Mouse (Mus musculus) forebrain, embryonic 11.5 days (tissue): ENCODE results near the gene Fst. TPM values are rescaled to one million over a fixed set of nuclear protein-coding genes. Genes with fewer than 3 reads are reported as not detected.
A peak's percentile ranks its signal among the peaks of the same experiment; 100 is the strongest.

Experiments used
- ATAC-seq: fragments of 200-750 bp; cut with Nextera tagmentation; replicated peaks from 2 replicates; pipeline ENCODE4 v1.8.0; 2017; ENCODE audit warnings: moderate TSS enrichment; ENCODE audit not compliant: low FRiP score
- DNase-seq: peaks from one replicate; pipeline ENCODE4 v3.0.0-alpha.2; 2017; ENCODE audit warnings: low spot score
- H3K27ac ChIP-seq: fragments of 300-500 bp; sonication (generic); 2 replicates; pipeline ENCODE4 v1.5.1; 2014; ENCODE audit warnings: low read depth, low read length
- H3K27me3 ChIP-seq: fragments of 300-500 bp; sonication (generic); 2 replicates; pipeline ENCODE4 v1.6.1; 2014; ENCODE audit warnings: mild to moderate bottlenecking, low read length, mixed read lengths; ENCODE audit not compliant: control insufficient read depth, insufficient read depth
- H3K36me3 ChIP-seq: fragments of 300-500 bp; sonication (generic); 2 replicates; pipeline ENCODE4 v1.6.1; 2014; ENCODE audit warnings: mild to moderate bottlenecking, low read length, moderate library complexity, mixed read lengths; ENCODE audit not compliant: control insufficient read depth, insufficient read depth
- H3K4me1 ChIP-seq: fragments of 300-500 bp; sonication (generic); replicated peaks from 2 replicates; pipeline ENCODE4 v1.6.1; 2014; ENCODE audit warnings: low read length, mixed read lengths; ENCODE audit not compliant: control insufficient read depth, insufficient read depth
- H3K4me2 ChIP-seq: fragments of 300-500 bp; sonication (generic); 2 replicates; pipeline ENCODE4 v1.6.1; 2014; ENCODE audit warnings: low read depth, mild to moderate bottlenecking, low read length, moderate library complexity, mixed read lengths; ENCODE audit not compliant: severe bottlenecking
- H3K4me3 ChIP-seq: fragments of 300-500 bp; sonication (generic); 2 replicates; pipeline ENCODE4 v1.5.1; 2014; ENCODE audit warnings: low read depth, low read length
- H3K9ac ChIP-seq: fragments of 300-500 bp; sonication (generic); 2 replicates; pipeline ENCODE4 v1.6.1; 2014; ENCODE audit warnings: low read length
- H3K9me3 ChIP-seq: fragments of 300-500 bp; sonication (generic); 2 replicates; pipeline ENCODE4 v1.6.1; 2016; ENCODE audit warnings: low read length, mixed read lengths; ENCODE audit not compliant: control insufficient read depth
- WGBS: fragments of 180-500 bp; shearing (Covaris S2); extraction: QIAGEN DNeasy Blood & Tissue Kit; methylation state at CpG from one replicate; pipeline ENCODE4 v1.1.7; 2014; 5-methylcytosine and 5-hydroxymethylcytosine counted together
- polyA plus RNA-seq: library from polyadenylated mRNA; unstranded; fragments of >200 nt; fragmentation: Nextera tagmentation; extraction: Ambion mirVana; gene quantifications from 2 replicates; pipeline ENCODE4 v1.2.1, GENCODE M21; 2014

Gene Fst
- polyA plus RNA-seq, 1 experiment from 2014 or later: 33.7 TPM

- peak; percentile 53 for DNase-seq
- Histone ChIP-seq H3K4me2 (peak overlapping the region; percentile 90), H3K27me3 (peaks cover 16% of the 10 kb centered on the region)
Observed at GRCm38 (mm10) chr13:114455788-114456187, 3.0 kb downstream of the Fst start.

GRCm38 (mm10) chr13:114447213-114447612, 11.5 kb downstream of the Fst start:
- no peak overlapping the region for H3K27ac ChIP-seq
- WGBS: 73% methylated on average over 2 of the region's 2 CpGs

More at GRCm38 (mm10) chr13:114455788-114456187, 3.0 kb downstream of the Fst start:
- WGBS: 14% methylated on average over 13 of the region's 13 CpGs
- Histone ChIP-seq H3K4me3 (peak overlapping the region; percentile 54; the same call in 1 of the 2 replicates), H3K9ac (peak overlapping the region; percentile 44; the same call in 1 of the 2 replicates), H3K9me3 (no peaks in the 10 kb centered on the region), H3K4me1 (peaks cover 7% of the 10 kb centered on the region), H3K27ac (no peak overlapping the region), H3K36me3 (no peaks in the 10 kb centered on the region)
- no peak for ATAC-seq

GRCm38 (mm10) chr13:114432491-114432890, 26.3 kb downstream of the Fst start:
- H3K36me3 ChIP-seq: no peaks in the 10 kb centered on the region

More at GRCm38 (mm10) chr13:114447213-114447612, 11.5 kb downstream of the Fst start:
- H3K4me3 ChIP-seq: no peak overlapping the region
- no peaks in the 10 kb centered on the region for H3K27me3 ChIP-seq
- no peaks in the 10 kb centered on the region for H3K4me1 ChIP-seq
- H3K36me3 ChIP-seq: no peaks in the 10 kb centered on the region
- no peak for DNase-seq
- H3K9me3 ChIP-seq: no peaks in the 10 kb centered on the region
- no peak overlapping the region for H3K4me2 ChIP-seq
- H3K9ac ChIP-seq: no peak overlapping the region
- ATAC-seq: no peak

GRCm38 (mm10) chr13:114425230-114425629, 33.5 kb downstream of the Fst start:
- WGBS: 91% methylated on average over 5 of the region's 5 CpGs
- no peak overlapping the region for H3K4me2 ChIP-seq
- H3K4me3 ChIP-seq: no peak overlapping the region

More at GRCm38 (mm10) chr13:114432491-114432890, 26.3 kb downstream of the Fst start:
- DNase-seq (no peak), ATAC-seq (no peak)
- 82% methylated on average over 5 of the region's 5 CpGs for WGBS
- Histone ChIP-seq H3K4me1 (no peaks in the 10 kb centered on the region), H3K27ac (no peak overlapping the region), H3K27me3 (no peaks in the 10 kb centered on the region), H3K9ac (no peak overlapping the region), H3K4me3 (no peak overlapping the region), H3K4me2 (no peak overlapping the region), H3K9me3 (no peaks in the 10 kb centered on the region)

GRCm38 (mm10) chr13:114420235-114420634, 38.5 kb downstream of the Fst start:
- H3K27ac ChIP-seq: no peak overlapping the region
- H3K4me3 ChIP-seq: no peak overlapping the region
- 90% methylated on average over 8 of the region's 8 CpGs for WGBS
- H3K36me3 ChIP-seq: no peaks in the 10 kb centered on the region
- no peak overlapping the region for H3K4me2 ChIP-seq
- no peak overlapping the region for H3K9ac ChIP-seq
- no peak for DNase-seq
- H3K9me3 ChIP-seq: no peaks in the 10 kb centered on the region
- no peak for ATAC-seq
- no peaks in the 10 kb centered on the region for H3K27me3 ChIP-seq
- no peaks in the 10 kb centered on the region for H3K4me1 ChIP-seq

More at GRCm38 (mm10) chr13:114425230-114425629, 33.5 kb downstream of the Fst start:
- Histone ChIP-seq H3K9me3 (no peaks in the 10 kb centered on the region), H3K27ac (no peak overlapping the region), H3K9ac (no peak overlapping the region), H3K4me1 (no peaks in the 10 kb centered on the region), H3K27me3 (no peaks in the 10 kb centered on the region), H3K36me3 (no peaks in the 10 kb centered on the region)
- ATAC-seq (no peak), DNase-seq (no peak)

- ATAC-seq (no peak), DNase-seq (no peak)
- Histone ChIP-seq H3K27me3 (no peaks in the 10 kb centered on the region), H3K4me3 (no peak overlapping the region), H3K4me2 (no peak overlapping the region), H3K9ac (no peak overlapping the region), H3K36me3 (no peaks in the 10 kb centered on the region), H3K27ac (no peak overlapping the region), H3K4me1 (no peaks in the 10 kb centered on the region), H3K9me3 (no peaks in the 10 kb centered on the region)
- 84% methylated on average over 3 of the region's 3 CpGs for WGBS
Observed at GRCm38 (mm10) chr13:114419364-114419763, 39.4 kb downstream of the Fst start.

- no peak for ATAC-seq
- H3K4me1 ChIP-seq: no peaks in the 10 kb centered on the region
- no peaks in the 10 kb centered on the region for H3K9me3 ChIP-seq
- H3K4me3 ChIP-seq: no peak overlapping the region
- H3K4me2 ChIP-seq: no peak overlapping the region
- H3K27me3 ChIP-seq: no peaks in the 10 kb centered on the region
- no peaks in the 10 kb centered on the region for H3K36me3 ChIP-seq
- H3K9ac ChIP-seq: no peak overlapping the region
- no peak overlapping the region for H3K27ac ChIP-seq
- no peak for DNase-seq
Observed at GRCm38 (mm10) chr13:114412326-114412725, 46.4 kb downstream of the Fst start.

- no peaks in the 10 kb centered on the region for H3K27me3 ChIP-seq
- no peaks in the 10 kb centered on the region for H3K36me3 ChIP-seq
- DNase-seq (no peak), ATAC-seq (peak; percentile 52)
- H3K9ac ChIP-seq: no peak overlapping the region
- WGBS: 2% methylated on average over 5 of the region's 5 CpGs
- H3K4me3 ChIP-seq: no peak overlapping the region
- H3K27ac ChIP-seq: no peak overlapping the region
- H3K4me1 ChIP-seq: peaks cover 2% of the 10 kb centered on the region; the same call in 1 of the 2 replicates
- no peak overlapping the region for H3K4me2 ChIP-seq
- H3K9me3 ChIP-seq: no peaks in the 10 kb centered on the region
Observed at GRCm38 (mm10) chr13:114406866-114407265, 51.9 kb downstream of the Fst start.

GRCm38 (mm10) chr13:114406424-114406823, 52.3 kb downstream of the Fst start:
- peak; percentile 82 for ATAC-seq
- H3K36me3 ChIP-seq: no peaks in the 10 kb centered on the region
- H3K4me1 ChIP-seq: peaks cover 2% of the 10 kb centered on the region; the same call in 1 of the 2 replicates
- no peak overlapping the region for H3K27ac ChIP-seq
- no peak overlapping the region for H3K9ac ChIP-seq
- H3K4me3 ChIP-seq: no peak overlapping the region
- no peaks in the 10 kb centered on the region for H3K27me3 ChIP-seq
- no peak overlapping the region for H3K4me2 ChIP-seq
- WGBS: 3% methylated on average over 5 of the region's 5 CpGs
- no peaks in the 10 kb centered on the region for H3K9me3 ChIP-seq
- no peak for DNase-seq
